Mouse (Mus musculus): ENCODE results near the gene Snai1.

GRCm38 (mm10) chr2:167571442-167572220, 33.6 kb downstream of the Snai1 start:
- TF ChIP-seq CTCF (IDR thresholded peaks at IDR 0.05; ENCODE audit: insufficient read depth, low read depth, low read length) (no peak), POLR2A (IDR thresholded peaks at IDR 0.05; ENCODE audit: insufficient read depth, low read depth, low read length) (no peak)

All from olfactory bulb, adult 2 months (tissue).